Mouse (Mus musculus) forebrain, postnatal 0 days (tissue): ENCODE results near the gene Glp2r. TPM values are rescaled to one million over a fixed set of nuclear protein-coding genes. Genes with fewer than 3 reads are reported as not detected.
A peak's percentile ranks its signal among the peaks of the same experiment; 100 is the strongest.

Source experiments
- ATAC-seq: fragments of 200-750 bp; cut with Nextera tagmentation; 2 replicates; pipeline ENCODE4 v1.8.0; 2017; ENCODE audit warnings: mild to moderate bottlenecking, moderate library complexity
- DNase-seq: peaks from one replicate; pipeline ENCODE4 v3.0.0-alpha.2; 2015
- H3K27ac ChIP-seq: fragments of 300-500 bp; sonication (generic); 2 replicates; pipeline ENCODE4 v1.5.1; 2014; ENCODE audit warnings: low read depth, mild to moderate bottlenecking, antibody characterized with exemption, low read length, moderate library complexity, mixed read lengths
- H3K27me3 ChIP-seq: fragments of 300-500 bp; sonication (generic); 2 replicates; pipeline ENCODE4 v1.6.1; 2014; ENCODE audit warnings: mild to moderate bottlenecking, low read length, mixed read lengths; ENCODE audit not compliant: insufficient read depth
- H3K36me3 ChIP-seq: fragments of 300-500 bp; sonication (generic); 2 replicates; pipeline ENCODE4 v1.6.1; 2014; ENCODE audit warnings: mild to moderate bottlenecking, moderate library complexity; ENCODE audit not compliant: insufficient read depth
- H3K4me1 ChIP-seq: fragments of 300-500 bp; sonication (generic); 2 replicates; pipeline ENCODE4 v1.6.1; 2014; ENCODE audit warnings: antibody characterized with exemption; ENCODE audit not compliant: insufficient read depth
- H3K4me2 ChIP-seq: fragments of 300-500 bp; sonication (generic); 2 replicates; pipeline ENCODE4 v1.6.1; 2014; ENCODE audit warnings: low read depth, mild to moderate bottlenecking, moderate library complexity
- H3K4me3 ChIP-seq: fragments of 300-500 bp; sonication (generic); 2 replicates; pipeline ENCODE4 v1.5.1; 2014; ENCODE audit warnings: low read depth, low read length, mixed read lengths
- H3K9ac ChIP-seq: fragments of 300-500 bp; sonication (generic); 2 replicates; pipeline ENCODE4 v1.6.1; 2014; ENCODE audit warnings: mild to moderate bottlenecking
- H3K9me3 ChIP-seq: fragments of 300-500 bp; sonication (generic); 2 replicates; pipeline ENCODE4 v1.6.1; 2016; ENCODE audit warnings: low read length
- CTCF ChIP-seq: sonication (generic); IDR thresholded peaks from 2 replicates; pipeline ENCODE4 v1.5.1; 2016; ENCODE audit warnings: antibody characterized with exemption, control low read depth, low read depth
- WGBS: fragments of 180-500 bp; shearing (Covaris S2); extraction: QIAGEN DNeasy Blood & Tissue Kit; methylation state at CpG from one replicate; pipeline ENCODE4 v1.1.7; 2014; 5-methylcytosine and 5-hydroxymethylcytosine counted together
- polyA plus RNA-seq: library from polyadenylated mRNA; unstranded; fragments of >200 nt; fragmentation: Nextera tagmentation; extraction: Ambion mirVana; gene quantifications from 2 replicates; pipeline ENCODE4 v1.2.1, GENCODE M21; 2015
- total RNA-seq: library from RNA; depleted of rRNA; stranded (reverse); fragments of >200 nt; gene quantifications from 2 replicates; pipeline ENCODE4 v1.2.3, GENCODE M21; 2014

Glp2r gene
- total and polyA plus RNA-seq, 2 experiments from 2014 or later: 0.05 to 0.07 TPM

DNA sequence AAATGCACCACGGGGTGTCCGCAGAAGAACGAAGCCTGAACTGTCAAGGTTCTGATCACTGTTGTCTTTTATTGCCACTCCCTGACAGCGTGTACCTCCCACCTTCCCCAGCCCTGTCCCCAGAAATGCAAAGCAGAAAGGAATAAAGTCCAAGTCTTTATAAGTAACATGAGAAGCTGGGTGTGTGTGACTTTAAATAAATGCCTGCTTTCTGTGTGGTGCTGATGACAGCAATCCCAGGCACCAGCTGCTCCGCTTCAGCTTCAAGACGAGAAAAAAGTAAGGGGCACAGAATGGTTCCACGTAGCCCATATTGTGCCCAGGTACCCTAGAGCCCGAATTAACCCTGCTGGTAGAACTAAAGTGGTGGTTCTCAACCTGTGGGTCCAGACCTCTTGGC lies 30.2 kb upstream of the Glp2r start:
- no peaks in the 10 kb centered on the region for H3K9me3 ChIP-seq
- no peak overlapping the region for H3K27ac ChIP-seq
- 66% methylated on average over 8 of the region's 8 CpGs for WGBS
- ATAC-seq: no peak
- TF ChIP-seq CTCF: no peak
- no peaks in the 10 kb centered on the region for H3K27me3 ChIP-seq
- DNase-seq: peak; percentile 39
- no peaks in the 10 kb centered on the region for H3K36me3 ChIP-seq
- H3K9ac ChIP-seq: no peak overlapping the region
- no peak overlapping the region for H3K4me3 ChIP-seq
- no peak overlapping the region for H3K4me2 ChIP-seq
- no peaks in the 10 kb centered on the region; the same call in 1 of the 2 replicates for H3K4me1 ChIP-seq

DNA sequence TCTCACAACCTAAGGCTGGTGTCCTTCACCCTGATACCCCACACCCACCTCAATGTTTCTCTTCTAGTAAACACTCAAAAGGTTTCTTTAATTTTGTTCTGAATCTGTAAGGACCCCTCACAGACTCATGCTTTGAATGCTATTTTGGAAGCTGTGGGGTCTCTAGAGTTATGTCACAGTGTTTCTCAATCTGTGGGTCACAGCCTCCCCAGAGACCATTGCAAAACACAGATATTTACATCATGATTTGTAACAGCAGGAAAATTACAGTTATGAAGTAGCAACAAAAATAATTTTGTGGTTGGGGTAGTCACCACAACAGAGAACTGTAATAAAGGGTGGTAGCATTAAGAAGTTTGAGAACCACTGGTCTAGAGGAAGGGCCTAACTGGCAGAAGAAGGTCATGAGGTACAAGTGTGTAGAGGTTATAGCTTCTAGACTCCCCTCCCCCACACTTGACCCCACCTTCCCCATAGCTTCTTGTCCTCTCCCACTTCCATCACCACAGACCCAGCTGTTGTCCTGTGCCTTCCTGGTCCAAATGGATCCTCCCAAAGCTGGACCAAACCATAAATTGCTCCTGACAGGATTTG lies 29.3 kb upstream of the Glp2r start:
- Histone ChIP-seq H3K9ac (no peak overlapping the region), H3K27ac (no peak overlapping the region), H3K4me1 (no peaks in the 10 kb centered on the region; the same call in 1 of the 2 replicates), H3K4me2 (no peak overlapping the region), H3K4me3 (no peak overlapping the region), H3K27me3 (no peaks in the 10 kb centered on the region), H3K9me3 (no peaks in the 10 kb centered on the region), H3K36me3 (no peaks in the 10 kb centered on the region)
- no peak for DNase-seq
- ATAC-seq: no peak
- TF ChIP-seq CTCF: no peak

DNA sequence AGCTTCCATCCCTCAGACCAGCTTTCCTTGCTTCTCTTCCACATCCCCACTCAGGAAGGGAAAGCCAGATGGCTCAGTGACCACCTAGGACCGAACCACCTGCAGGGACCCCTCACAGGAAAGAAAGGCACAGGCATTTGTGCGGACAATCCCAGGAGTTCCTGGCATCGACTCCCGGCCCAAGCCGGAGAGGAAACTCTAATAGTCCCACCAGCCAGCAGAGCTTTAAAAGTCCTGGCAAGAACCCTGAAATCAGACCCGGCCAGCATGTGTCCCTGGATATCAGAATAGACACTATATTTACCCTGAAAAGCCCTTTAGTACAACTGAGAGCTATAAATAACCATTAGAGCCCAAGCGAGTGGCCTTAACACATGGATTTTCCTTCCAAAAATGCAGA lies 27.0 kb upstream of the Glp2r start, which contains the start of gene Dhrs7c:
Gene Dhrs7c, plus strand, starts transcription at position 257 of the 400 bp plus-strand sequence.
- TF ChIP-seq CTCF: no peak
- no peak within 1 kb of the TSS for H3K27ac ChIP-seq
- no peaks in the 10 kb centered on the region for H3K9me3 ChIP-seq
- no peak within 1 kb of the TSS for H3K4me3 ChIP-seq
- no peaks in the 10 kb centered on the region for H3K36me3 ChIP-seq
- H3K9ac ChIP-seq: no peak within 1 kb of the TSS
- H3K4me2 ChIP-seq: no peak within 1 kb of the TSS
- H3K4me1 ChIP-seq: no peaks in the 10 kb centered on the region; the same call in 1 of the 2 replicates
- DNase-seq (no peak), ATAC-seq (no peak)
- 65% methylated on average over 7 of the region's 7 CpGs for WGBS
- H3K27me3 ChIP-seq: no peaks in the 10 kb centered on the region

DNA sequence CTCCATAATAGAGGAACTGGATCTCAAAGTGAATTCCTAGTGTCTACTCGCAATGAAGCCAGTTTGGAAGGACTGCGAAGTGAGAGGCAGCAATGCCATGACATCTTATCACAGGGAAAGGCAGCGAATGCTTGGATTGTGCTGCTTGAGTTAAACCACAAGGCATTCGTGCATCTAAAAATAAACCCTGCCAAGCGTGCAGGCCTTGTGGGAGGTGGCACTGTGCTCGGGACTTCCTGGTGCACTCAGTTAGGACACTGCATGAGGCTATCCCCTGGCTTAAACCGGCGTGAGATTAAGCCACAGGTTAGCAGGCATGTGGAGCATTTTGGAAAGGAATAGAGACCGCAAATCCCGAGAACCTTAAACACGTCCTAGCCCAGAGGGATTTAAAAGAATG lies 19.2 kb upstream of the Glp2r start:
- no peak for TF ChIP-seq CTCF
- Histone ChIP-seq H3K27me3 (no peaks in the 10 kb centered on the region), H3K36me3 (no peaks in the 10 kb centered on the region), H3K4me3 (no peak overlapping the region), H3K4me2 (no peak overlapping the region), H3K27ac (no peak overlapping the region), H3K9me3 (no peaks in the 10 kb centered on the region), H3K9ac (no peak overlapping the region), H3K4me1 (no peaks in the 10 kb centered on the region)
- DNase-seq: no peak
- no peak for ATAC-seq
- 79% methylated on average over 11 of the region's 11 CpGs for WGBS

GRCm38 (mm10) chr11:67774379-67774778 lies 3.4 kb upstream of the Glp2r start, which contains the start of gene Gsg1l2:
Gene Gsg1l2, plus strand, starts transcription at chr11:67774608.
- no peak for ATAC-seq
- DNase-seq: no peak
- WGBS: 72% methylated on average over 12 of the region's 12 CpGs

DNA sequence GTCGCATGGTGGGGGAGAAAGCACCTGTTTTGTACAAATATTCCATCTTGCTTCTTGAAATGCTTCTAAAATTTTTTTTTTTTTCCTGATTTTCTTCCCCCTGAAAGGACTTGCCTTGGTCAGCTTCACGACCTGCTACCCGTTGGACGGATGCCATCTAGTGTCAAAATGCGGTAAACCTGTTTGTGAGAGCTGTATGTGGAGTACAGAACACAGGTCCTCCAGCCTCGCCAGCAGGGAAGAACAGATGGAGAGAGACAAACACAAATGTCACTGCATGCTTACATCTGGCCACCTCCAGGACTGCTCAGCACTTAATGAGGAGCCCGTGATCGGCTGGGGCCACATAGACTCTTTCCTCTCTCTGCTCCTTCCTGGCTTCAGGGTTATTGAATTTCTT lies 1.6 kb upstream of the Glp2r start:
- no peak overlapping the region for H3K27ac ChIP-seq
- TF ChIP-seq CTCF: peak; percentile 59
- DNase-seq (peak; percentile 63), ATAC-seq (no peak)
- no peaks in the 10 kb centered on the region for H3K36me3 ChIP-seq
- H3K9ac ChIP-seq: no peak overlapping the region
- no peaks in the 10 kb centered on the region for H3K27me3 ChIP-seq
- no peaks in the 10 kb centered on the region for H3K9me3 ChIP-seq
- H3K4me3 ChIP-seq: no peak overlapping the region
- H3K4me2 ChIP-seq: no peak overlapping the region
- no peaks in the 10 kb centered on the region for H3K4me1 ChIP-seq
- WGBS: 26% methylated on average over 8 of the region's 8 CpGs

More at GRCm38 (mm10) chr11:67774379-67774778, 3.4 kb upstream of the Glp2r start, which contains the start of gene Gsg1l2:
- H3K9ac ChIP-seq: no peak within 1 kb of the TSS
- no peaks in the 10 kb centered on the region for H3K27me3 ChIP-seq
- H3K36me3 ChIP-seq: no peaks in the 10 kb centered on the region
- H3K9me3 ChIP-seq: no peaks in the 10 kb centered on the region
- no peak for TF ChIP-seq CTCF
- no peak within 1 kb of the TSS for H3K27ac ChIP-seq
- no peak within 1 kb of the TSS for H3K4me2 ChIP-seq
- H3K4me1 ChIP-seq: no peaks in the 10 kb centered on the region
- H3K4me3 ChIP-seq: no peak within 1 kb of the TSS

GRCm38 (mm10) chr11:67771691-67772090 lies 738 bp upstream of the Glp2r start:
- Histone ChIP-seq H3K27me3 (no peaks in the 10 kb centered on the region), H3K4me2 (no peak overlapping the region), H3K9me3 (no peaks in the 10 kb centered on the region), H3K4me1 (no peaks in the 10 kb centered on the region), H3K4me3 (no peak overlapping the region), H3K27ac (no peak overlapping the region), H3K9ac (no peak overlapping the region), H3K36me3 (no peaks in the 10 kb centered on the region)
- ATAC-seq: no peak
- TF ChIP-seq CTCF: no peak
- DNase-seq: no peak
- 83% methylated on average over 2 of the region's 2 CpGs for WGBS
